Mouse (Mus musculus): Measurements from ENCODE around the gene Cwc25. TPM values are rescaled to one million over a fixed set of nuclear protein-coding genes. Genes with fewer than 3 reads are reported as not detected.
A peak's percentile ranks its signal among the peaks of the same experiment; 100 is the strongest.

Gene Cwc25
- polyA plus RNA-seq, 1 experiment from 2014 or later: 18.5 TPM

DNA sequence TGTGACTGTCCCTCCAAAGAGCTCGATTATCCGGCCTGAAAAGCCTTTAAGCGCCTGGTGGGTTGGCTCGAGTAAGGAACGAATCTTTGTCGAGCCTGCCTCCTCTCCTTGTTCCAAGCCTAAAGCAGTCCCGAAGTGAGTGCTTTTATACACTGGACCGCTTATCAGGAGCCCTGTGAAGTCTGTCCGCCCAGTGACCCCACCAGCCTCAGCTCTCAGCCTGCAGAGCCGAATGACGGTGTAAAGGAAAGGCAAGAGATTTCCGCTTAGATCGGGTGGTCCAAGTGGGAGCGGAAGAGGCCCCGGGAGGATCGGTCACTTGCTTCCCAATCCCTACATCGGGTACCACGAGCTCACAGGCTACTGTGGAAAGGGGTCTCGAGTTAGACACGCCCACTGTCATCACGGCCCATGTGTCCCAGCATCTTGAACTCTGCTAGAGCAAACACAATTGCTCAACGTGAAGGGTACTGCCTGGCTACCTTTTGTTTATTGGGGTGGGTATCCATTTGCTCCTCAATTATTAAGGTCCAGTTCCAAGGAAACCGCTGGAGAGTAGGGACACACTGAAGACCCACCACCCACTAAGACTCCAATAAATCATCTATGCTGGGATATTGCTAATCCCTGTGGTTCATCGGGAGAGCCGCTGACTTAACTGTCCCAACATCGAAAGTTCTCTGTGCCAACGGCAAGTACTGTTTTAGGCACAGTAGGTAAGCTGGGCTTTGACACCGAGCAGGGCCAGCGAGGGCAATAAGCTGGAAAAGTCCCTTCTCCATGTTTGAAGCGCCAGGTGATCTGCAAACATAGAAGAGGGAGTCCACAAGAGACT lies 65.4 kb downstream of the Cwc25 start:
- DNase-seq (ENCODE audit: low spot score): peak; percentile 20

DNA sequence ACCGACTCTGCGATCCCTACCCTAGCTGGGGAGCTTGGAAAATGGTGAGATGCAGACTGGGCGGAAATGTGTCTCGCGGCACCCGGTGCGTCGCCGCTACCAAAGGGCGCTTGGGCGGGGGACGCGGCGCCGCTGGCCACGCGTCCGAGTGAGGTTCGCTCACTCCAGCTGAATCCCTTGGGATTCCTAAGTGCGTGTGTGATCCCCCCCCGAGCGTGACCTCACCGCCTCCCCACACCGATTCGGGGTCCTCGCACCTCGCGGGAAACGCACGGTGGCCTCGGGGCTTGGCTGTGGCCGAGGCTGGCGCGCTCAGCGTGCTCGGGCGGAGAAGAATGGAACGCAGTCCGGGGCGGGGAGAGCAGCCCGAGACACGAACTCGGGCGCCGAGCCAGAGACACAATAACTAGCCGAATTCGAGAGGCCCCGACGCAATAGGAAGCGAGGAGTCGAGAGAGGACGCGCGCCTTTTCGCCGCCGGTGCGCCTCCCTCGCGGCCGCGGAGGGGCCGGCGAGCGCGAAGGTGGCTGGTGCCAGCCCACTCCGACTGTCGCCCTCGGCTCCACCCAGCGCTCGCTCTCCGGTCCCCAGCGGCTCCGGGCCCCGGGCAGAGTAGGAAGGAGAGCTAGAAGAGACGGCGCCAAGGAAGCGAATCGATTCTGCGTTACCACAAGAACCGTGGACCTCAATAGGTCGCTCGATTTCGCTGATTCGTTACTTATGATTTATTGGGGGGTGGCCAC lies 66.2 kb downstream of the Cwc25 start, which contains the start of gene Pcgf2:
Pcgf2 (minus strand) TSS at position 495 of the 743 bp plus-strand sequence.
- peak; percentile 44 for DNase-seq (ENCODE audit: low spot score)

GRCm38 (mm10) chr11:97699626-97700002 lies 66.7 kb downstream of the Cwc25 start:
- peak; percentile 36 for DNase-seq (ENCODE audit: low spot score)

GRCm38 (mm10) chr11:97698741-97699611 lies 67.4 kb downstream of the Cwc25 start:
- DNase-seq (ENCODE audit: low spot score): no peak

DNA sequence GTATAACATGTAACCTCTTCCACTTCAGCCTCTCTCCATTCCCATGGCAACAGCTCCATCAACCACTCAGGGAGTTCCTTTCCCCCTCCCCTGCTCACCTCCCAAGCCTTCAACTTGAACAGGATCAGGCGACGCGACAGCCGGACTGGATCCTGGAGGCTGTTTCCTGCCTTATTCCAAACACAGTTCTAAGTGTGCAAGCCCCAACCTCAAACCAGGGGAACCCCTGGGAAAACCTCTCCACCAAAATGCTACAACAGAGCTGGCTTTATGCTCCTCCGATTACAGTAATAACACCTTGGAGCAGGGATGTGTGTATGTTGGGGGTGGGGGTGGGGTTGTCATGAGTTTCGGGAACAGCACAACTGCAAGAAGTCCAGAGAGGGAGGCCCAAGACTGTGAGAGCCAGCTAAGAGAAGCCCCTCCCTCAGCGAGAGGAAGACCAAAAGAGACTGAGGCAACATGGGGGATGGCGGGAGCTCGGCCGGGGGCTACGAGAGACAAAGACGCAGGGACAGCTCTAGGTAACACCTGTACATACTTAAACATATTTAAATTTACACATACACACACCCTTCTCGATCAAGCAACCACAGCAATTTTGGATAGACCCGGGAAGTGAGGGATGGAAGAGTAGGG lies 68.3 kb downstream of the Cwc25 start:
- DNase-seq (ENCODE audit: low spot score): no peak

DNA sequence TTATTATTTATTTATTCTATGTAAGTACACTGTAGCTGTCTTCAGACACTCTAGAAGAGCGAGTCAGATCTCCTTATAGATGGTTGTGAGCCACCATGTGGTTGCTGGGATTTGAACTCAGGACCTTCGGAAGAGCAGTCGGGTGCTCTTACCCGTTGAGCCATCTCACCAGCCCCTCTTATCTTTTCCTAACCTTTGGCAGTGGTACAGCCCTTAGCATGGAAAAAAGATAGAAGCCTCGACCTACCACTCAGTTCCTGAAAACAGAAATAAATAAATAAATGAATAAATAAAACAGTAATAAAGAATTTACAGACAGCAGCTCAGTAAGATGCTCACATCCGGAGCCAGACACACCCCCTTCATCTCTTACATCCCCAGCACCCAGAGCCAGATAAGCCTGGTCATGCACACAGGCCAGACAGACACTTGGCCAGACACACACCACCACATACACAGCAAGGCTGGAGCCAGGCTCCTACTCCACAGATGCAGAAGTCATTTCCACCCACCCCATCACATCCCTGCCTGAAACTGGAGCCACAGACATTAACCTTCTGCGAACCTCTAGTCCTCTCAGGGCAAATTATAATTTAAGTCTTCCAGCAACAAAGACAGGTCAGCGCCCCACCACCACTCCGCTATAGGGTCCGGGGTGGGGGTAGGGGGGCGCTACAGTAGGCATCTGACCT lies 69.0 kb downstream of the Cwc25 start:
- no peak for DNase-seq (ENCODE audit: low spot score)

DNA sequence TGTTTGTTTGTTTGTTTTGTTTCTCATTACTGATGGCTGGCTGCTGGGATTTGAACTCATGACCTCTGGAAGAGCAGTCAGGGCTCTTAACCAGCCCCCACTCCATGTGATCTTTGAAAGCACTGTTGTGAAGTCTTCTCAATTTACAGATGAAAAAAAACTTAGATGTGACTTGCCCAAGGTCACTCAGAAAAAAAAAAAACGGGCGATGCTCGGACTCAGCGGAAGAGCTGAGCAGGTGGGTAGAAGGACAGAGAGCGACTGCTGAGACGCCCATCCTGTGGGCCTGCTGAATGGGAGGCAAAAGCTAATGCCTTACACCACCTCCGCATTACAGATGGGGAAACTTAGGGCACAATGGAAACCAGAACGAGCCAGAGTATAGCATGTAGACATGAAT lies 69.7 kb downstream of the Cwc25 start:
- DNase-seq (ENCODE audit: low spot score): no peak

DNA sequence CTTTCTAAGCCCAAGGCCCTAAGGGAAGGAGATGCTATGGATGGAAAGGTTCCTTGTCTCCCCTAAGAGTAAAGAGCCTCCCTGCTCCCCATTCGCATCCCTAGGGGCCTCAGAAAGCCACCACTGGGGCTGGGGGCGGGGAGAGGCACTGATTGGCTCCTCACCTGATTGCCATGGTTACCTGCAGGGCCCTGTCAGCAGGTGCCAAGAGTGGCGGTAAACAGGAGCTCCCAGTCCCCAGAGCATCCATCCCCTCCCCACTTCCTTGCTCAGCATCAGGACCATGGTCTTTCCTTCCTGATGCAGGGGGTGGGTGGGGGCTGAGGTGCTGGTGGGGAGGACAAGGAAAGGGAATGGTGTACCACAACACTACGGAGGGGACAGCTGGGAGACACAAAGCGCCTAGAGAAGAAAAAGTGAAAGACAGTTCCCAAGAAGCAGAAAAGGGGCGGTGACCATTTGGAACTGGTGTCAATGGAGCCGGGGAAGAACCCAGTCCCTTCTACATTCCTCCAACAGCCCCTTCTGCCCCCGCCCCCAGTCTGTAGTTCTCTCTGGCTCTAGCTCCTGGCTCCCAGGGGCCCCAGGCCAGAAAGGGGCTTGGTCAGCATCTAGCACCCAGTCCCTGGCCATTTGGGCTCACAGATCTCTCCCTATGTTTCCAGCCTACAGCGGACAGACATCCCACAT lies 70.5 kb downstream of the Cwc25 start:
- DNase-seq (ENCODE audit: low spot score): no peak

Small RNA genes within 50 kb of the gene (microRNA-seq; reads per million reads assigned to microRNA genes)
- gene Mir8102 (ENCODE audit: borderline number of aligned reads): not detected

Other genes starting within 250 kb of the Cwc25 start
- gene Srcin1, start 190.4 kb downstream of the Cwc25 start, polyA plus RNA-seq (2015; fragmentation: Nextera tagmentation; extraction: Ambion mirVana): 0.05 and 0.06 TPM in 2 replicates
- 1.8 and 2.2 TPM in 2 replicates for gene Epop, start 136.9 kb downstream of the Cwc25 start, polyA plus RNA-seq (2015; fragmentation: Nextera tagmentation; extraction: Ambion mirVana)
- 1.9 and 2.4 TPM in 2 replicates for gene Mllt6, start 103.1 kb downstream of the Cwc25 start, polyA plus RNA-seq (2015; fragmentation: Nextera tagmentation; extraction: Ambion mirVana)
- gene Cisd3, start 80.7 kb downstream of the Cwc25 start, polyA plus RNA-seq (2015; fragmentation: Nextera tagmentation; extraction: Ambion mirVana): 35.0 and 40.4 TPM in 2 replicates
- 4.8 and 5.4 TPM in 2 replicates for gene Pcgf2, start 66.1 kb downstream of the Cwc25 start, polyA plus RNA-seq (2015; fragmentation: Nextera tagmentation; extraction: Ambion mirVana)
- 711 and 747 TPM in 2 replicates for gene Psmb3, start 63.2 kb downstream of the Cwc25 start, polyA plus RNA-seq (2015; fragmentation: Nextera tagmentation; extraction: Ambion mirVana)
- 2.5 and 2.6 TPM in 2 replicates for gene Pip4k2b, start 21.9 kb downstream of the Cwc25 start, polyA plus RNA-seq (2015; fragmentation: Nextera tagmentation; extraction: Ambion mirVana)
- 0.44 TPM in 1 of 2 replicates, not detected in the other for gene 1700001P01Rik, start 9.4 kb upstream of the Cwc25 start, polyA plus RNA-seq (2015; fragmentation: Nextera tagmentation; extraction: Ambion mirVana)
- 766 and 768 TPM in 2 replicates for gene Rpl23, start 15.9 kb upstream of the Cwc25 start, polyA plus RNA-seq (2015; fragmentation: Nextera tagmentation; extraction: Ambion mirVana)
- gene Lasp1, start 32.4 kb upstream of the Cwc25 start, polyA plus RNA-seq (2015; fragmentation: Nextera tagmentation; extraction: Ambion mirVana): 98.7 and 108 TPM in 2 replicates
- gene B230217C12Rik, start 74.2 kb upstream of the Cwc25 start, polyA plus RNA-seq (2015; fragmentation: Nextera tagmentation; extraction: Ambion mirVana): 4.5 and 5.0 TPM in 2 replicates
- gene Fbxo47, start 117.6 kb upstream of the Cwc25 start, polyA plus RNA-seq (2015; fragmentation: Nextera tagmentation; extraction: Ambion mirVana): 0.70 and 0.75 TPM in 2 replicates
- gene Plxdc1, start 219.9 kb upstream of the Cwc25 start, polyA plus RNA-seq (2015; fragmentation: Nextera tagmentation; extraction: Ambion mirVana): 36.6 and 42.0 TPM in 2 replicates
- gene Arl5c, start 229.6 kb upstream of the Cwc25 start, polyA plus RNA-seq (2015; fragmentation: Nextera tagmentation; extraction: Ambion mirVana): 201 and 211 TPM in 2 replicates